Mouse (Mus musculus) midbrain, embryonic 11.5 days (tissue): Measurements from ENCODE around the gene Gm10643. TPM values are rescaled to one million over a fixed set of nuclear protein-coding genes. Genes with fewer than 3 reads are reported as not detected.

Experiments used
- ATAC-seq: fragments of 200-750 bp; cut with Nextera tagmentation; 2 replicates; pipeline ENCODE4 v1.8.0; 2017; ENCODE audit warnings: moderate TSS enrichment, moderate library complexity; ENCODE audit not compliant: low FRiP score
- DNase-seq: peaks from one replicate; pipeline ENCODE4 v3.0.0; 2015; ENCODE audit warnings: low spot score; ENCODE audit errors: missing footprints
- H3K27ac ChIP-seq: fragments of 300-500 bp; sonication (generic); 2 replicates; pipeline ENCODE4 v1.5.1; 2014; ENCODE audit warnings: low read depth, low read length
- H3K27me3 ChIP-seq: fragments of 300-500 bp; sonication (generic); 2 replicates; pipeline ENCODE4 v1.6.1; 2014; ENCODE audit warnings: mild to moderate bottlenecking, low read length, moderate library complexity, mixed read lengths; ENCODE audit not compliant: control insufficient read depth, insufficient read depth
- H3K36me3 ChIP-seq: fragments of 300-500 bp; sonication (generic); 2 replicates; pipeline ENCODE4 v1.6.1; 2014; ENCODE audit warnings: mild to moderate bottlenecking, low read length, moderate library complexity, mixed read lengths; ENCODE audit not compliant: control insufficient read depth, insufficient read depth
- H3K4me1 ChIP-seq: fragments of 300-500 bp; sonication (generic); 2 replicates; pipeline ENCODE4 v1.6.1; 2014; ENCODE audit warnings: low read length; ENCODE audit not compliant: control insufficient read depth, insufficient read depth
- H3K4me2 ChIP-seq: fragments of 300-500 bp; sonication (generic); 2 replicates; pipeline ENCODE4 v1.6.1; 2014; ENCODE audit warnings: mild to moderate bottlenecking, moderate library complexity
- H3K4me3 ChIP-seq: fragments of 300-500 bp; sonication (generic); 2 replicates; pipeline ENCODE4 v1.5.1; 2014; ENCODE audit warnings: low read depth, low read length
- H3K9ac ChIP-seq: fragments of 300-500 bp; sonication (generic); 2 replicates; pipeline ENCODE4 v1.6.1; 2014; ENCODE audit warnings: low read length
- H3K9me3 ChIP-seq: fragments of 300-500 bp; sonication (generic); 2 replicates; pipeline ENCODE4 v1.6.1; 2016; ENCODE audit warnings: low read length; ENCODE audit not compliant: control insufficient read depth
- WGBS: fragments of 180-500 bp; shearing (Covaris S2); extraction: QIAGEN DNeasy Blood & Tissue Kit; methylation state at CpG from one replicate; pipeline ENCODE4 v1.1.7; 2014; 5-methylcytosine and 5-hydroxymethylcytosine counted together
- polyA plus RNA-seq: library from polyadenylated mRNA; unstranded; fragments of >200 nt; fragmentation: Nextera tagmentation; extraction: Ambion mirVana; gene quantifications from 2 replicates; pipeline ENCODE4 v1.2.1, GENCODE M21; 2014

The Gm10643 gene
- polyA plus RNA-seq, 1 experiment from 2014 or later = 2.4 TPM

GRCm38 (mm10) chr8:84032777-84033176 lies 32.2 kb downstream of the Gm10643 start:
- Histone ChIP-seq H3K27ac (no peak overlapping the region), H3K27me3 (peaks cover 8% of the 10 kb centered on the region), H3K4me2 (no peak overlapping the region), H3K4me3 (no peak overlapping the region), H3K9me3 (no peaks in the 10 kb centered on the region), H3K9ac (no peak overlapping the region), H3K36me3 (no peaks in the 10 kb centered on the region), H3K4me1 (no peaks in the 10 kb centered on the region)
- DNase-seq = no peak
- WGBS = 80% methylated on average over 4 of the region's 4 CpGs
- no peak for ATAC-seq

DNA sequence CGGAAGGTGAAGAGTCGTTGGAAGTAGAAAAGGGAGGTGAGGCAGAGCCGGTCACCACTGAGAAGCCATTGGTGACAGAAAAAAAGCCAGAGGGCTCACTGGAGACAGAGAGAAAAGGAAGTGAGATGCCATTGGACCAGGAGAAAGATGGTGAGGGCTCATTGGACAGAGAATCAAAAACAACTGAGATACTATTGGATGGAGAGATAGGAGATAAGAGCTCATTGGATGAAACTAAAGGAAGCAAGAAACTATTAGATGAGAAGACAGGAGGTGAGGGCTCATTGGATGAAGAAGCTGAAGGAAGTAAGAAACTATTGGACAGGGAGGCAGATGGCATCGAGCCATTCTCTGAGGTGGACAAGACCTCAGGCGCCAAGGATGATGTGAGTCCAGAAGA lies 35.7 kb downstream of the Gm10643 start:
- H3K36me3 ChIP-seq = no peaks in the 10 kb centered on the region
- no peak overlapping the region for H3K9ac ChIP-seq
- DNase-seq (no peak), ATAC-seq (no peak)
- H3K4me1 ChIP-seq = peaks cover 3% of the 10 kb centered on the region; the same call in 1 of the 2 replicates
- H3K27ac ChIP-seq = no peak overlapping the region
- no peak overlapping the region for H3K4me2 ChIP-seq
- H3K27me3 ChIP-seq = peaks cover 28% of the 10 kb centered on the region
- H3K9me3 ChIP-seq = no peaks in the 10 kb centered on the region
- H3K4me3 ChIP-seq = no peak overlapping the region
- WGBS = 90% methylated on average over 5 of the region's 5 CpGs

DNA sequence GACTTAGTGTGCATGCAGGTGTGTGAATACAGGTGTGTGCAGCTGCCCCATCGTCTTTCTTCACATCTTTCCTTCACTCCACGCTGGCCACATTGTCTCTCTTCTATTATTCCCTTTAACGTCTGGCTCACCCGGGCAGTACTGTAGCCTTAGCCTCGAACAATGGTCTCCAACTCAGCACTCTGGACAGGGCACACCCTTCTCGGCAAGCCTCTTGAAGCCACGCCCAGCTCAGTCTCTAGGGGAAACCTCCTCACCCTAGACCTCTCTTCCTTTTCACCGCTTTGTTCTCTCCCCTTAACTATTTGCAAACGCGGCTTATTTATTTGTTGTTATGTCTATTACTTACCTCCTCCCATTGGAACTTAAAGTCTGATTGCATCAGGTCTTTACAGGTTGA lies 37.5 kb downstream of the Gm10643 start:
- WGBS = 13% methylated on average over 10 of the region's 10 CpGs
- Histone ChIP-seq H3K27me3 (peaks cover 28% of the 10 kb centered on the region), H3K4me3 (no peak overlapping the region), H3K4me1 (peaks cover 3% of the 10 kb centered on the region; the same call in 1 of the 2 replicates), H3K9ac (no peak overlapping the region; the same call in 1 of the 2 replicates), H3K4me2 (no peak overlapping the region), H3K9me3 (no peaks in the 10 kb centered on the region), H3K36me3 (no peaks in the 10 kb centered on the region), H3K27ac (no peak overlapping the region)
- no peak for DNase-seq
- ATAC-seq = no peak

DNA sequence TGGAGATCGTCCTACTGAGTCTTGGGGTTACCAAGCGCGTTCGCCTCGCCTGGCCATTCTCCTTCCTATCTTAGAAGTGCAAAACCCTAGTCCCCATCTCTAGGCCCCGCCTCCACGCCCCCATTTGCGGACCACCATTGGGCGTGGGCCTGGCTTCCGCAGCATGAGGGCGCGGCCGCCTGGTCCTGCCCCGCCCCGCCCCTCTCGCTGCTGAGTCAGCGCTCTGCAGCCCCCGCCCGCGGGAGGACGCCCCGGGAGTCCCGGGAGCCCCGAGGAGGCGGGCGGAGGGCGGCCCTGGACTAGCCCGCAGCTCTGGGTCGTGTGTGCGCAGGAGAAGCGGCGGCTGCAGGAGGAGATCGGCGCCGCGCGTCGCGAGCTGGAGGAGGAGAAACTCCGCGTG lies 39.1 kb downstream of the Gm10643 start:
- no peak overlapping the region for H3K27ac ChIP-seq
- H3K27me3 ChIP-seq = peaks cover 33% of the 10 kb centered on the region
- peak; percentile 86 for ATAC-seq
- 1% methylated on average over 41 of the region's 41 CpGs for WGBS
- no peaks in the 10 kb centered on the region for H3K9me3 ChIP-seq
- peak overlapping the region; percentile 48 for H3K4me3 ChIP-seq
- peak overlapping the region; percentile 58 for H3K9ac ChIP-seq
- peak; percentile 95 for DNase-seq
- H3K4me1 ChIP-seq = peaks cover 3% of the 10 kb centered on the region; the same call in 1 of the 2 replicates
- H3K36me3 ChIP-seq = no peaks in the 10 kb centered on the region
- peak overlapping the region; percentile 87 for H3K4me2 ChIP-seq

DNA sequence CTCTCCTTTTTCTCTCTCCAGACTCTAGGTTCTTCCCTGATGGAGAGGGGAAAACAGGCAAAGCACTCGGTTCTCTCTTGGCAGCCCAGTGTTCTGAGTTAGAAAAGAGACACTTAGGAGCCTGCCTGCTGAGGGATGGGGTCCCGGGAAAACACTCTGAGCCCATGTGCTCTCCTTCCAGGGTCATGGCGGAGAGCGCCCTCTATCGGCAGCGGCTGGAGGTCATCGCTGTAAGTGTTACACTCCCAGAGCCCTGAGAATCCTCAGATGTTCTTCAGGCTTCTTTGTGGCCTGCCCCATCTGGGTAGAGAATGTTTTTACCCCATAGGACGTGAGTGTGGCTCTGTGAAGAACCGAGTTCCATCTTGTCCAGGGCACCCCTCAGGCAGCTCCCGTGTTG lies 40.8 kb downstream of the Gm10643 start:
- ATAC-seq (no peak), DNase-seq (peak; percentile 96)
- Histone ChIP-seq H3K4me2 (no peak overlapping the region), H3K4me3 (no peak overlapping the region), H3K36me3 (no peaks in the 10 kb centered on the region), H3K9me3 (no peaks in the 10 kb centered on the region), H3K4me1 (peaks cover 3% of the 10 kb centered on the region; the same call in 1 of the 2 replicates), H3K9ac (no peak overlapping the region), H3K27ac (no peak overlapping the region), H3K27me3 (peaks cover 33% of the 10 kb centered on the region)
- 12% methylated on average over 10 of the region's 10 CpGs for WGBS

DNA sequence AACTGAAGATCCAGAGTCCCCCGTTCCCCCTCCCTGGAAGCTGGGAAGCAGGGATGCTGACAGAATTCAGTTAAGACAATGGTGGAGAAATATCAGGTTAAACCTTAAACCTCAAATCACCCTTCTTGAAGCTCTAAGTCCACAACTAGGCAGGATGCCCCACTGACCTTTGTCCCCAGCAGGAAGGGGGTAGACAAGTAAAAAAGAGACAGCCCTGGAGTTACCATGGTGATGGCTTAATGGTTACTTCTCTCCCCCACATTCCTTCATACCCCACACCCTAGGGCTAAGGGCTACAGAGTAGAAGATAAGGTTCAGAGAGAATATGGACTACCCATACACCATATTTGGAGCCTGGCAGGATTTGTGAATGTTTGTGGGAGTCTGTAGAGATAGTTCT lies 41.3 kb downstream of the Gm10643 start:
- H3K27me3 ChIP-seq = peaks cover 33% of the 10 kb centered on the region
- no peak overlapping the region for H3K4me3 ChIP-seq
- ATAC-seq (no peak), DNase-seq (no peak)
- H3K9me3 ChIP-seq = no peaks in the 10 kb centered on the region
- H3K27ac ChIP-seq = no peak overlapping the region
- no peak overlapping the region for H3K9ac ChIP-seq
- H3K36me3 ChIP-seq = no peaks in the 10 kb centered on the region
- 67% methylated on average over 1 of the region's 1 CpGs for WGBS
- H3K4me1 ChIP-seq = peaks cover 3% of the 10 kb centered on the region; the same call in 1 of the 2 replicates
- H3K4me2 ChIP-seq = no peak overlapping the region

DNA sequence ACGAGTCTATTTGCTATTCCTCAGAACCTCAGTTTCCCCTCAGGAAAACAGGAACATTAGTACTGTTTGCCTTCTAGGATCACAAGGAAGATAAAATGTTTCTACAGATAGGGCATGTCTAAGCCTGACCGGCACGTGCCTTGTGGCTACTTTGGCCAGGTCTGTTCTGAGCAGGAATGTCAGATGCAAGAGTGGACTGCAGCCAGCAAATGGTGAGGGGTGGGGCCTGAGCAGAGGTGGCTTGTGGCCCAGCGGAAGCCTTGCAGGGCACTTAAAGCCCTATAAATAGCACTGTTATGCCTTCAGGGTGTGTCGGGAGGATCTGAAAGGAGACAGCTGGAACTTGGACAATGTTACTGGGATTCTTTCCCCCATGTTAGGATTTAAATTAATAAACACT lies 41.9 kb downstream of the Gm10643 start:
- peaks cover 28% of the 10 kb centered on the region for H3K27me3 ChIP-seq
- H3K27ac ChIP-seq = no peak overlapping the region
- no peak overlapping the region for H3K9ac ChIP-seq
- ATAC-seq = no peak
- no peak overlapping the region for H3K4me3 ChIP-seq
- no peak for DNase-seq
- peaks cover 3% of the 10 kb centered on the region; the same call in 1 of the 2 replicates for H3K4me1 ChIP-seq
- WGBS = 56% methylated on average over 5 of the region's 5 CpGs
- H3K9me3 ChIP-seq = no peaks in the 10 kb centered on the region
- no peak overlapping the region for H3K4me2 ChIP-seq
- no peaks in the 10 kb centered on the region for H3K36me3 ChIP-seq

GRCm38 (mm10) chr8:84021569-84021968 lies 43.4 kb downstream of the Gm10643 start:
- 32% methylated on average over 12 of the region's 12 CpGs for WGBS
- ATAC-seq = no peak
- H3K4me3 ChIP-seq = no peak overlapping the region

GRCm38 (mm10) chr8:84021096-84021495 lies 43.8 kb downstream of the Gm10643 start, which contains the start of gene Palm3:
Palm3 (plus strand) TSS chr8:84021471.
- H3K9ac ChIP-seq = no peak within 1 kb of the TSS
- peaks cover 3% of the 10 kb centered on the region; the same call in 1 of the 2 replicates for H3K4me1 ChIP-seq
- no peaks in the 10 kb centered on the region for H3K9me3 ChIP-seq
- DNase-seq = no peak
- ATAC-seq = no peak
- WGBS = 7% methylated on average over 18 of the region's 18 CpGs
- H3K4me2 ChIP-seq = no peak within 1 kb of the TSS
- H3K36me3 ChIP-seq = no peaks in the 10 kb centered on the region
- H3K27ac ChIP-seq = no peak within 1 kb of the TSS
- H3K27me3 ChIP-seq = peaks cover 11% of the 10 kb centered on the region
- no peak within 1 kb of the TSS for H3K4me3 ChIP-seq

More at GRCm38 (mm10) chr8:84021569-84021968, 43.4 kb downstream of the Gm10643 start:
- H3K4me1 ChIP-seq = peaks cover 3% of the 10 kb centered on the region; the same call in 1 of the 2 replicates
- H3K9me3 ChIP-seq = no peaks in the 10 kb centered on the region
- no peaks in the 10 kb centered on the region for H3K36me3 ChIP-seq
- H3K4me2 ChIP-seq = no peak overlapping the region
- peaks cover 16% of the 10 kb centered on the region for H3K27me3 ChIP-seq
- no peak for DNase-seq
- no peak overlapping the region for H3K27ac ChIP-seq
- H3K9ac ChIP-seq = no peak overlapping the region
